Mouse (Mus musculus) cortical plate, adult 2 months (tissue): ENCODE measurements around the gene A530016L24Rik.

Experiments
- CTCF ChIP-seq: fragments of 200-500 bp; IDR thresholded peaks from 2 replicates; pipeline ENCODE4 v1.5.1; 2011; ENCODE audit warnings: mild to moderate bottlenecking, control low read depth, low read length; ENCODE audit not compliant: insufficient read depth; ENCODE audit errors: extremely low read depth
- POLR2A ChIP-seq: fragments of 200-500 bp; IDR thresholded peaks from 2 replicates; pipeline ENCODE4 v1.6.1; 2011; ENCODE audit warnings: mild to moderate bottlenecking, low read length, control low read depth; ENCODE audit not compliant: insufficient read depth; ENCODE audit errors: extremely low read depth

DNA sequence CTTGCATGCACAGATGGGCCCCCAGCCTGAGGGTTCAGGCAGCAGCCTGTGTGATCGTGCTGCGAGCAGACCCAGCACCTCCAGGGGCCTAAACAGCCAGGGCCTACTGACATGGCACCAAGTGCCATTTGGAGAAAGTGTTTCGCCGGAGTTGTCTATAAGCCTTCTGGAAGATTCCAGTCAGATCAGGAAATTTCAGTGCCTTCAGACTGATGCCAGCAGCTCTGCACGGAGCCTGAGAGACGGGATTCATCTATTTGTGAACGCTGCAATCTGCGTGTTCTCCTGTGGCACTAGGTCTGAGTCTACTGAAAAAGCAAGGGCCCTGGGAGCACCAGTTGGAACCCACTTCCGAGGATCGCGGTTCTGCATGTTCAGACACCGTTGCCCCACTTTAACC, 51.1 kb downstream of the A530016L24Rik start:
- TF ChIP-seq CTCF (no peak), POLR2A (no peak)
